Mouse (Mus musculus): ENCODE measurements around the gene Ppp1r14a. TPM values are rescaled to one million over a fixed set of nuclear protein-coding genes. Genes with fewer than 3 reads are reported as not detected.

The Ppp1r14a gene
- total RNA-seq, 4 experiments from 2014 or later: 5.4 to 10.1 (median 7.1) TPM

GRCm38 (mm10) chr7:29302641-29303040 lies 13.5 kb downstream of the Ppp1r14a start:
- DNase-seq (ENCODE audit: low spot score): no peak

- DNase-seq (ENCODE audit: low spot score): no peak
Measured at GRCm38 (mm10) chr7:29303738-29304462, 14.8 kb downstream of the Ppp1r14a start, which contains the start of gene Dpf1. Gene Dpf1, plus strand, starts transcription at chr7:29303951.

GRCm38 (mm10) chr7:29304463-29305262 lies 15.6 kb downstream of the Ppp1r14a start:
- DNase-seq (ENCODE audit: low spot score): no peak

- no peak for DNase-seq (ENCODE audit: low spot score)
Measured at GRCm38 (mm10) chr7:29305263-29305988, 16.3 kb downstream of the Ppp1r14a start.

- no peak for DNase-seq (ENCODE audit: low spot score)
Measured at GRCm38 (mm10) chr7:29306108-29306507, 17.0 kb downstream of the Ppp1r14a start.

- no peak for DNase-seq (ENCODE audit: low spot score)
Measured at GRCm38 (mm10) chr7:29306619-29307018, 17.5 kb downstream of the Ppp1r14a start.

- DNase-seq (ENCODE audit: low spot score): peak; percentile 87
Measured at GRCm38 (mm10) chr7:29307350-29308104, 18.4 kb downstream of the Ppp1r14a start.

- no peak for DNase-seq (ENCODE audit: low spot score)
Measured at GRCm38 (mm10) chr7:29309221-29309721, 20.2 kb downstream of the Ppp1r14a start.

GRCm38 (mm10) chr7:29309749-29310148 lies 20.6 kb downstream of the Ppp1r14a start:
- DNase-seq (ENCODE audit: low spot score): no peak

- no peak for DNase-seq (ENCODE audit: low spot score)
Measured at GRCm38 (mm10) chr7:29313051-29313450, 23.9 kb downstream of the Ppp1r14a start.

- no peak for DNase-seq (ENCODE audit: low spot score)
Measured at GRCm38 (mm10) chr7:29313572-29314261, 24.6 kb downstream of the Ppp1r14a start.

GRCm38 (mm10) chr7:29314844-29315628 lies 25.9 kb downstream of the Ppp1r14a start:
- DNase-seq (ENCODE audit: low spot score): no peak

GRCm38 (mm10) chr7:29316137-29316734 lies 27.1 kb downstream of the Ppp1r14a start:
- no peak for DNase-seq (ENCODE audit: low spot score)

GRCm38 (mm10) chr7:29316976-29317375 lies 27.9 kb downstream of the Ppp1r14a start:
- DNase-seq (ENCODE audit: low spot score): no peak

- DNase-seq (ENCODE audit: low spot score): no peak
Measured at GRCm38 (mm10) chr7:29317558-29317957, 28.4 kb downstream of the Ppp1r14a start.

- DNase-seq (ENCODE audit: low spot score): no peak
Measured at GRCm38 (mm10) chr7:29318115-29318911, 29.2 kb downstream of the Ppp1r14a start.

- no peak for DNase-seq (ENCODE audit: low spot score)
Measured at GRCm38 (mm10) chr7:29319337-29320307, 30.5 kb downstream of the Ppp1r14a start.

Measured in heart, adult 8-10 months (tissue).